Mouse (Mus musculus): ENCODE results near the gene Paqr5.

Paqr5 gene

DNA sequence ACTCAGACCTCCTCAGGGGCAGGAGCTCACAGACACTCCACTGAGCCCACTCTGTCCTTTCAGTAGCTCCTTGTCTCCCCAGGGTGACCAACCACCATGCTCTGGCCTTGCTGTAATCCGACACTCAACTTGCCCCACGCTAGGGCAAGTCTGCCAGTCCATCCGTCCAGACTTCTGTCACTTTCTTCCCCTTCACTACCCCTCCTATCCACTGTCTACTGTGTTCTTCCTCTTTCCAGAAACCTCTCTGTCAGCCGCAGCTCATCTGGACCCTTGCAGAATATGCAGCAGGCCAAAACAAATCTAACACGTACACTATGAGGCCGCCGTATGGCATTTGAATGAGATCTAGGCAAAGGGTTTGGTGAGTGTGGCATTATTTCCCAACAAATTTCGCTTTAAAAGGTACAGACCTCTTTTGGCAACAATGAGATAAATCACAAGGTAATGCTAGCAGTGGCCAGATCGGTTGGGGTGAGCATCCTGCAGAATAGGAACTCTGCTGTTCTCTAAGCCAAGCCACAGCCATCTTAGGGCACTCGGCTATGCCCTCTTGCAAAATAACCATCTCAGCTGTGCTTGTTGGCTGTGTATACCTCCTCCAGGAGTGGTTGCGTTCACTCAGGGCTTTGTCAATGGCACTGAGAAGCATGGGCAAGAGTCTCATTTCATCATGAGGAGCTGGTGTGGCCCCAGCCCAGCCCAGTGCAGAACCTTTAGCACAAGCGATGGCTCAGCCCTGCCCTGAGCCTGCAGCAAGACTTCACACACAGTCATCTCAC, 13.1 kb downstream of the Paqr5 start:
- no peak for DNase-seq (ENCODE audit: low spot score in 2 of 2)

- DNase-seq (ENCODE audit: low spot score in 2 of 2), result no peak
Measured at GRCm38 (mm10) chr9:62008360-62008759, 18.3 kb downstream of the Paqr5 start.

- DNase-seq (ENCODE audit: low spot score in 2 of 2), result no peak
Measured at GRCm38 (mm10) chr9:62007028-62007427, 19.6 kb downstream of the Paqr5 start.

DNA sequence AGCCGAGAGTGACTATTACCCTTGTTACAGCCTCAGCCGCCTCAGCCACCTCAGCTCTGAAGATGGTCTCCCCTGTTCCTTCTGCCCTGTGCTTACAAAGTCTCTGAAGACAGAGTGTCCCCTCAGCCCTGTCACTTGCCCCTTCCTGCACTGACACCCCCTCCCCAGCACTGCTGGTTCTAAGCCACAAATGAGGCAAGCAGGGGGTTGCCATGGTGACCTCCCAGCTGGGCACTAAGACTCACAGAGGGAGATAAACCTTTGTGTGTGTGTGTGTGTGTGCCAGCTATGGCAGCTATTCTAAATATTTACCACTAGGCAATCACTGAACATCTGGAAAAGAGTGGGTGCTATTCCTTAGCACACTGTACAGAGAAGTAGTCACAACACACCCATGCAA, 23.0 kb downstream of the Paqr5 start:
- no peak for DNase-seq (ENCODE audit: low spot score in 2 of 2)

DNA sequence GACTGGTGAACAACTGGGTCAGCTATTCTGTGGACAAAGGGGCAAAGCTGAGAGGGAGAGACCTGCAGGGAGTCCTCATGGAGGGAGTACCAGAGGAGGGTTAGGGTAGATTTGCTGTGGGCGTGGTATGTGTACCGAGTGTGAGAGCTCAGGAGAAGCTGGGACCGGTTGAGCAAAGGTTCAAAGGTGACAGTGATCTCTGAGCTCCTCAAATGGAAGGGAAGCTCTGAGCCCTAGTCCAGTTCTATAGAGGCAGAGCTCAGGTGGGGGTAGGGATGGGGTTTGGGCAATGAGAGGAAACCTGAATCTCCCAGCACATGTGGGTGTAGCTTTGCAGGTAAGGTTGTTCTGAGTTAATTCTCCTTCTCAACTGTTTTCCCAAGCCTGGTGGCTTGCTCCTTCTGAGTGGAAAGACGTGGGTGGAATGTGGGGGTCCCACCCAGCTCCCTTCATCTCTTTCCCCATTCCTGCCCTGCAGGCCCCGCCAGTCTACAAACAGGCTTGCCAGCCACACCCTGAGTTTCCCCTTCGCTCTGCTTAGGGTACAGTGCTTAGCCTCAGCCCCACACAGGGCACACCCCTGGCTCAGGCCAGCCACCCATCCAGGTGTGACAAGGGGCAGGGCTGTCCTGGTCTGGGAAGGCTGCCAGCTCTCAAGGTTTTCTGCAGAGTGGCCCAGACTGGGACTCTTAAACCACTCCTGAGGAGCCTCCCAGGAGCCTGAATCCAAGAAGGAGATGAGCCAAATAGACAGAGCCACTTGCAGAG, 26.8 kb downstream of the Paqr5 start:
- no peak for DNase-seq (ENCODE audit: low spot score in 2 of 2)

GRCm38 (mm10) chr9:61997860-61998259, 28.8 kb downstream of the Paqr5 start:
- DNase-seq (ENCODE audit: low spot score in 2 of 2), result no peak

GRCm38 (mm10) chr9:61991158-61991557, 35.5 kb downstream of the Paqr5 start:
- no peak for DNase-seq (ENCODE audit: low spot score in 2 of 2)

DNA sequence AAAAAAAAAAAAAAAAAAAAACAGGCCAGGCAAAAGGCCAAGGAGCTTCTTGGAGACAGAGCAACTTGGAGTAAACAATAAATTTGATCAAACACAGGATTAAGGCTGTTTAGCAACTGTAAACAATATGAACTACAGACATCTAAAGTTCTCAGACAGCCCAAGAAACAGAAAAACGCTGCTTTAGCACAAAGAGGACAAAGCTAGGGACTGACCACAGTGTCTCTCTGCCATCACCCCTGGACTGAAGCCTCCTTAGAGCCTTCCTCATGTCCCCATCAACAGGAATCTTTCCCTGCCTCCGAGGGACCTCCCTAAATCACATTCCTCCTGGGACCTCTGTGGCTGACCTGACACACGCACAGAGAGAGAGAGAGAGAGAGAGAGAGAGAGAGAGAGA, 35.9 kb downstream of the Paqr5 start:
- no peak for DNase-seq (ENCODE audit: low spot score in 2 of 2)

DNA sequence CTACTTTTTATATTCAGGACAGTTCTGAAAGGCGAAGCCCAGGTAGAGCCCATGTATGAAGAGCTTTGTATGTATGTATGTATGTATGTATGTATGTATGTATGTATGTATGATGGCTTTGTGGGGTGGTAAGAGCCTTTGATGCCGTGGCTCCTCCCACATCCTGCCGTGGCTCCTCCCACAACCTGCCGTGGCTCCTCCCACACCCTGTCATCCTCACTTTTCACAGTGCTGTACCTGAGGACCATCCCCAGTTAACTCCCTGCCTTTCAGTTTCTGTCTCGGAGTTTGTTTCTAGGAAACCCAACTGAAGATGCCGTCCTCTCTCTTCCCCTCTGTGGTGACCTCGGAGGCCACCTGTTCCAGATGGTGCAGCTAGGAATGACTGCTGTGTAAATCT, 40.6 kb downstream of the Paqr5 start:
- no peak for DNase-seq (ENCODE audit: low spot score in 2 of 2)

- peak; percentile 53 to 82 for DNase-seq (ENCODE audit: low spot score in 2 of 2)
Measured at GRCm38 (mm10) chr9:61985183-61985863, 41.3 kb downstream of the Paqr5 start.

- DNase-seq (ENCODE audit: low spot score in 2 of 2), result peak in 1 of 2 experiments; percentile 41
Measured at GRCm38 (mm10) chr9:61982940-61983620, 43.6 kb downstream of the Paqr5 start.

DNA sequence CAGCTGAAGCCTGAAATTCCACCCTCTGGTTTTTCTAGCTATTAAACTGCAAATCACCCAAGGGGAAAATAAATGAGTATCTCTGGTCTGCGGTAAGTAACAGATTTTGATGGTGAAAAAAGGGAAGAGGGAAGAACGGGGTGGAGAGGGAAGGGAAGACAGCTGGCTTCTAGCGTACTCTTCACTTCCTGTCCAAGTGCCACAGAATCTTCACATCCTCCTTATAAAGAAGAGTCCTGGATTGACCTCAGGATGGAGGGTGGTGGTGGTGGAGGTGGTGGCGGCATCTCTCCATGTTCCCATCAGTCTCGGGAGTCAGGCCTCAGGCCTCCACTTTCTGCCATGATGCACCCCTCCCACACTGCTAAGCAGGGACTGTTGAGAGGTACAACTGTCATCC, 44.8 kb downstream of the Paqr5 start:
- DNase-seq (ENCODE audit: low spot score in 2 of 2), result no peak

- no peak for DNase-seq (ENCODE audit: low spot score in 2 of 2)
Measured at GRCm38 (mm10) chr9:61979983-61980382, 46.7 kb downstream of the Paqr5 start.

DNA sequence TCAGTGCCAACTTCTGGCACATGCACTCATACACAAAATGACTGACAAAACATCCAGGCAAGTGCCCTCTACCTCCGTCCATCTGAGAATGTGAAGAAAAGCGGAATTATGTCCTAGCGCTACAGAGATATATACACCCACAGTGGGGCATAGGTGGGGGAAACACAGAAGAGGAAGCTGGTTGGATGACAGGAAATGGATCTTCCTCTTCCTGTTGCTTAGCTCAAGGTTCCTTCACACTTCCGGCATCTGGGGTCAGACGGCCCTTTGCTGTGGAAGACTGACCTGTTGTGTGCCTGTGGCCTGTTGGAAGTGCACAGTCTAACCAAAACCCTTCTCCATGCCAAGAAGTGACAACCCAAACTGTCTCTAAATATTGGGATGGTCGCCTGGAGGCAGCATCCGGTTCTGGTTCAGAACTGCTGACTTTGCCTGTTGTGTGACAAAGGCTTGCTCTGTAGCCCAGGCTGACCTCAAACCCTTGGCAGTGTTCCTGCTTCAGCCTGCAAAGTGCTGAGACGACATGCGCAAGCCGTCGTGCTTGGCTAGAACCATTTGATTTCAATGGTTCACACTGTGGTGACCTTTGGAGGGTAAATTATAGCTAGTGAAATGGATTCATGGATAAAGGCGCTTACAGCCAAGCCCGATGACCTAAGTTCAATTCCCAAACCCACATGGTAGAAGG, 49.3 kb downstream of the Paqr5 start:
- no peak for DNase-seq (ENCODE audit: low spot score in 2 of 2)

GRCm38 (mm10) chr9:61972031-61972430, 54.6 kb downstream of the Paqr5 start:
- DNase-seq (ENCODE audit: low spot score in 2 of 2), result no peak

DNA sequence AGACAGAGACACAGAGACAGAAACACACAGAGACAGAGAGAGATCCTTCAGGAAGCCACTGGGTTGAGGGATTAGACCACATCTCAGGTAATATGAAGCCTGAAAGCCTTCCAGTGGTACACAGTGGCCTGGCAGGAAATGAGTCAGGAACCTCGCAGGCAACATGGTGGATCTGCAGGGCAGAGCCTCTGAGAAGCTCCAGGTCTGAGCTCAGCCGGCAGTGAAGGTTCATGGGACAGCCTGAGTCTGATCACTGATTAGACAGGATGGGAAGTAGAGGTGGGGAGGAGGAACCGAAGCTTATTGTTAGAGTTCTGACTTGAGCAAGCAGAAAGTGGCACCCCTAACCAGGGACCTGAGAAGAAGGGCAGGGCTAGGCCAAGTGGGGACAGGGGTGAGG, 55.6 kb downstream of the Paqr5 start:
- no peak for DNase-seq (ENCODE audit: low spot score in 2 of 2)

DNA sequence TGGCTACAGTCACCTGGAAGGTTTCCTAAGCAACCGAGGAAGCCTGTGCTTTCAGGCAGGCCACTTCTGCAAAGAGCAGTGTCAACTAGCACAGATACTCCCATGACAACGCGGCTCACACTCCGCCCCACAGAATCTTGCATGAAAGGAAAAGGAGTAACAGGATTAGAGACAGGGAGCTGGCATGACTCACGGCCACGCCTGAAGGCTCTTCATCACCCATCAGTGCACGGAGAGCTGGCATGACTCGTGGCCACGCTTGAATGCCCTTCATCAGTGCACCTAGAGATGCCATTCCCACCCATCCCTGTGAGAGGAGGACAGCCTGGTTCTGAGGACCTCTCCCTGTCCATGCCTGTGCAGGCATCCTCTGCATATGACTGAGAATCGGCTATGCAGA, 59.3 kb downstream of the Paqr5 start:
- no peak for DNase-seq (ENCODE audit: low spot score in 2 of 2)

DNA sequence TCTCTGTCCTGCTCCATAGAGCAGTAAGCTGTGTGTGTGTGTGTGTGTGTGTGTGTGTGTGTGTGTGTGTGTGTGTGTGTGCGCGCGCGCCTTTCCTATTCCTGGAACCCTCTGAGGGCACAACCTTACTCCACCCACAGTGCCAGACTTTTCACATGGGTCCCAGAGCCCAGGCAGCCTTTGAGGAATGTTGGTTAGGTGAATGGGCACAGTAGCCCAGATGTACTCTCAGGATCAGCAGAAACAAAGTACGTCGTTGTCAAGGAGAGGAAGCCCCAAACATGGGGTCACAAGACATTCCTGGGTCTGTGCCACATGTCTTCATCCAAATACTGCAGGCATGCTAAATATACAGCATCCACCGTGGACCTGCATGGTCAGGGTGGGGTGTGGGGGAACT, 60.7 kb downstream of the Paqr5 start:
- DNase-seq (ENCODE audit: low spot score in 2 of 2), result no peak

GRCm38 (mm10) chr9:61965411-61965930, 61.2 kb downstream of the Paqr5 start:
- peak; percentile 75 to 88 for DNase-seq (ENCODE audit: low spot score in 2 of 2)

- DNase-seq (ENCODE audit: low spot score in 2 of 2), result no peak
Measured at GRCm38 (mm10) chr9:61963356-61963755, 63.3 kb downstream of the Paqr5 start.

- DNase-seq (ENCODE audit: low spot score in 2 of 2), result no peak
Measured at GRCm38 (mm10) chr9:61961181-61961580, 65.5 kb downstream of the Paqr5 start.
